Mouse (Mus musculus) bone marrow macrophage, adult 2 months (primary cell): ENCODE measurements around the gene Slc25a11.

Experiments
- CTCF ChIP-seq: IDR thresholded peaks from 2 replicates; pipeline ENCODE4 v1.5.1; 2012; ENCODE audit warnings: low read depth, mild to moderate bottlenecking, low read length, moderate library complexity
- POLR2A ChIP-seq: IDR thresholded peaks from 2 replicates; pipeline ENCODE4 v1.6.1; 2012; ENCODE audit warnings: mild to moderate bottlenecking, low read depth, low read length, borderline replicate concordance

DNA sequence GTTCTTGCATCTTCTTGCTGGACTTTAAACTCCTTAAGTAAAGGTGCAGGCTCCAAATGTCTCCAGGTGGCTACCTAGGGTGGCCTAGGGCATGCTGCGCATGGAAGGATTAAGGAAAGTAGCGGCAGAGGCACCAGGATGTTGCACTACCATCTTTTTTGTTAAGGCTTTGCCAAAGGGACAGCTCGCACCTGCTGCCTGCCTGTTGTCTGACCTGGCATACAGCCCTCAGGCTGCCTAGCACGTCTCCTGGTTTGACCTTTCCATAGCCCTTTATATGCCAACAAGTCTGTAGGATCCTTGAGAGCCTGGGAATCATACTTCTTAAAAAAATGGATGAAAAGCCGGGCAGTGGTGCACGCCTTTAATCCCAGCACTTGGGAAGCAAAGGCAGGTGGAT lies 4.2 kb downstream of the Slc25a11 start:
- TF ChIP-seq CTCF (no peak), POLR2A (no peak)
